In the genomic region with DNA sequence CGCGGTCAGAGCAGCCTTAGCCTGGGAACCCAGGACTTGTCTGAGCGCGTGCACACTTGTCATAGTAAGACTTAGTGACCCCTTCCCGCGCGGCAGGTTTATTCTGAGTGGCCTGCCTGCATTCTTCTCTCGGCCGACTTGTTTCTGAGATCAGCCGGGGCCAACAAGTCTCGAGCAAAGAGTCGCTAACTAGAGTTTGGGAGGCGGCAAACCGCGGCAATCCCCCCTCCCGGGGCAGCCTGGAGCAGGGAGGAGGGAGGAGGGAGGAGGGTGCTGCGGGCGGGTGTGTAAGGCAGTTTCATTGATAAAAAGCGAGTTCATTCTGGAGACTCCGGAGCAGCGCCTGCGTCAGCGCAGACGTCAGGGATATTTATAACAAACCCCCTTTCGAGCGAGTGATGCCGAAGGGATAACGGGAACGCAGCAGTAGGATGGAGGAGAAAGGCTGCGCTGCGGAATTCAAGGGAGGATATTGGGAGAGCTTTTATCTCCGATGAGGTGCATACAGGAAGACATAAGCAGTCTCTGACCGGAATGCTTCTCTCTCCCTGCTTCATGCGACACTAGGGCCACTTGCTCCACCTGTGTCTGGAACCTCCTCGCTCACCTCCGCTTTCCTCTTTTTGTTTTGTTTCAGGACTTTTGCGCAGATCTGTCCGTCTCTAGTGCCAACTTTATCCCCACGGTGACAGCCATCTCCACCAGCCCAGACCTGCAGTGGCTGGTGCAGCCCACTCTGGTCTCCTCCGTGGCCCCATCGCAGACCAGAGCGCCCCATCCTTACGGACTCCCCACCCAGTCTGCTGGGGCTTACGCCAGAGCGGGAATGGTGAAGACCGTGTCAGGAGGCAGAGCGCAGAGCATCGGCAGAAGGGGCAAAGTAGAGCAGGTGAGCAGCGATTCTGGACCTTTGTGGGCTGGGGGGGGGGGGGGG, we compare ENCODE assay signal across 8 mouse cellular contexts. TPM values are rescaled to one million over a fixed set of nuclear protein-coding genes. Genes with fewer than 3 reads are reported as not detected.
DNase-seq lines count a peak whose midpoint lies in the region; ATAC-seq and TF ChIP-seq lines count a peak whose summit lies in the region.

No protein-coding gene starts in this region.

- TF ChIP-seq CTCF in cerebellum, adult 2 months (IDR thresholded peaks at IDR 0.05; ENCODE audit: borderline replicate concordance, insufficient read depth, low read depth, low read length) = no peak

- H3K9me3 ChIP-seq in hindbrain, embryonic 15.5 days = no peaks in the 10 kb centered on the region

- H3K4me2 ChIP-seq in hindbrain, embryonic 15.5 days = peak overlapping the region; percentile 98

- intact Hi-C loops in left cerebral cortex, postnatal 14 days (cut with DNase I) = loop anchor here (5.0 kb wide), 2 partner anchors 102 to 122 kb away; a partner anchor contains a TSS

- H3K27ac ChIP-seq in cerebellum, adult 2 months (ENCODE audit: insufficient read depth, low read length) = peak overlapping the region; percentile 95
- 0 out of 2 replicates have a peak overlapping the region, but pooled peaks have one; percentile 67 for H3K27ac ChIP-seq in hindbrain, embryonic 15.5 days (replicated peaks)

- no peak for ATAC-seq in hindbrain, embryonic 15.5 days (ENCODE audit: low FRiP score, low read depth)
- peak; percentile 37 for ATAC-seq in megakaryocyte progenitor cell, adult 5-6 weeks (replicated peaks; ENCODE audit: poor library complexity)

- TF ChIP-seq POLR2A in cerebellum, adult 2 months (IDR thresholded peaks at IDR 0.05; ENCODE audit: borderline replicate concordance, insufficient read depth, low read length) = peak; percentile 10; the same call in 1 of the 2 replicates

- DNase-seq in adrenal gland, adult (ENCODE audit: inconsistent age in 2 of 2, low spot score in 1 of 2) = peak; percentile 79 to 90
- no peak for DNase-seq in adrenal gland, postnatal 4 days (ENCODE audit: low spot score in 2 of 2)
- DNase-seq in cerebellum, adult 2 months = peak; percentile 86 to 91
- DNase-seq in frontal cortex, postnatal 10 days (ENCODE audit: low spot score in 2 of 2) = peak; percentile 64 to 72
- peak; percentile 82 to 83 for DNase-seq in left cerebral cortex, postnatal 14 days (ENCODE audit: low spot score in 2 of 2)
- peak; percentile 68 for DNase-seq in skeletal muscle tissue, adult 2 months (ENCODE audit: low read depth, low spot score)

- peak overlapping the region; percentile 79 for H3K4me3 ChIP-seq in cerebellum, adult 2 months (replicated peaks; ENCODE audit: insufficient read depth, low read depth, low read length)
- H3K4me3 ChIP-seq in hindbrain, embryonic 15.5 days = peak overlapping the region; percentile 60

- H3K36me3 ChIP-seq in hindbrain, embryonic 15.5 days = no peaks in the 10 kb centered on the region

- WGBS in cerebellum, adult 2 months = under 1% methylated on average over 49 of the region's 49 CpGs
- under 1% methylated on average over 49 of the region's 49 CpGs for WGBS in hindbrain, embryonic 15.5 days

- no peaks in the 10 kb centered on the region for H3K27me3 ChIP-seq in cerebellum, adult 2 months (ENCODE audit: control insufficient read depth, insufficient read depth, low read length)
- peaks cover 24% of the 10 kb centered on the region for H3K27me3 ChIP-seq in hindbrain, embryonic 15.5 days

- peak overlapping the region; percentile 26 for H3K9ac ChIP-seq in hindbrain, embryonic 15.5 days

- H3K4me1 ChIP-seq in cerebellum, adult 2 months (ENCODE audit: control insufficient read depth, insufficient read depth, low read length) = peaks cover 7% of the 10 kb centered on the region; the same call in 1 of the 2 replicates
- peaks cover 45% of the 10 kb centered on the region for H3K4me1 ChIP-seq in hindbrain, embryonic 15.5 days (replicated peaks)

RNA-seq across cellular contexts. Expression of a gene that starts 0.9 kb away (rescaled TPM):
- 1 to 10 TPM; 6.5 to 8.3 TPM for total RNA-seq in adrenal gland, postnatal 4 days (2021)
- polyA plus RNA-seq in cerebellum, adult 2 months (2012; rRNA removed) = 16.6 and 22.4 TPM in 2 replicates
- 2.6 and 4.0 TPM in 2 replicates for polyA plus RNA-seq in hindbrain, embryonic 15.5 days (2015; fragmentation: Nextera tagmentation; extraction: Ambion mirVana)
- 10 to 100 TPM; 31.1 to 40.8 TPM for total RNA-seq in left cerebral cortex, postnatal 14 days (2021)
- 94.5 and 144 TPM in 2 replicates for total RNA-seq in megakaryocyte progenitor cell, adult 5-6 weeks (2015)
- total RNA-seq in megakaryocyte progenitor cell, adult 5-6 weeks (2017) = 72.4 and 111 TPM in 2 replicates

Comparison
In these comparisons a context has a peak if more than half of its experiments do, and no peak if none do; other contexts are left out.
1. DNase-seq: peak in adrenal gland, adult (2 of 2), cerebellum, adult 2 months (2 of 2), frontal cortex, postnatal 10 days (2 of 2), left cerebral cortex, postnatal 14 days (2 of 2) and skeletal muscle tissue, adult 2 months (single experiment); none in adrenal gland, postnatal 4 days (0 of 2).